Mouse (Mus musculus): Measurements from ENCODE around the gene Ces5a.

The Ces5a gene

GRCm38 (mm10) chr8:93535730-93536129 lies at the start of gene Ces5a:
Ces5a (minus strand) TSS chr8:93535830.
- in situ Hi-C loops (cut with MboI, MseI), result loop anchor here (10.0 kb wide), 1 partner anchor 61 kb away; no protein-coding TSS in a partner anchor

- in situ Hi-C loops (cut with MboI, MseI), result no loop called here
Observed at GRCm38 (mm10) chr8:93572841-93573240, 37.2 kb upstream of the Ces5a start.

GRCm38 (mm10) chr8:93572095-93572501 lies 36.5 kb upstream of the Ces5a start:
- in situ Hi-C loops (cut with MboI, MseI), result no loop called here

- in situ Hi-C loops (cut with MboI, MseI), result no loop called here
Observed at GRCm38 (mm10) chr8:93571369-93571985, 35.8 kb upstream of the Ces5a start.

- in situ Hi-C loops (cut with MboI, MseI), result no loop called here
Observed at GRCm38 (mm10) chr8:93570186-93570530, 34.5 kb upstream of the Ces5a start.

GRCm38 (mm10) chr8:93569311-93570185 lies 33.9 kb upstream of the Ces5a start:
- in situ Hi-C loops (cut with MboI, MseI), result no loop called here

- in situ Hi-C loops (cut with MboI, MseI), result no loop called here
Observed at GRCm38 (mm10) chr8:93568666-93569065, 33.0 kb upstream of the Ces5a start.

GRCm38 (mm10) chr8:93567086-93567485 lies 31.5 kb upstream of the Ces5a start:
- in situ Hi-C loops (cut with MboI, MseI), result no loop called here

- in situ Hi-C loops (cut with MboI, MseI), result no loop called here
Observed at GRCm38 (mm10) chr8:93564634-93565033, 29.0 kb upstream of the Ces5a start.

- in situ Hi-C loops (cut with MboI, MseI), result no loop called here
Observed at GRCm38 (mm10) chr8:93563551-93563950, 27.9 kb upstream of the Ces5a start.

- in situ Hi-C loops (cut with MboI, MseI), result no loop called here
Observed at GRCm38 (mm10) chr8:93562557-93563210, 27.1 kb upstream of the Ces5a start.

- in situ Hi-C loops (cut with MboI, MseI), result no loop called here
Observed at GRCm38 (mm10) chr8:93561271-93561670, 25.6 kb upstream of the Ces5a start.

GRCm38 (mm10) chr8:93559696-93560095 lies 24.1 kb upstream of the Ces5a start:
- in situ Hi-C loops (cut with MboI, MseI), result no loop called here

GRCm38 (mm10) chr8:93502634-93503033 lies 33.0 kb downstream of the Ces5a start:
- in situ Hi-C loops (cut with MboI, MseI), result no loop called here

GRCm38 (mm10) chr8:93499437-93499836 lies 36.2 kb downstream of the Ces5a start:
- in situ Hi-C loops (cut with MboI, MseI), result no loop called here

- in situ Hi-C loops (cut with MboI, MseI), result no loop called here
Observed at GRCm38 (mm10) chr8:93495330-93495729, 40.3 kb downstream of the Ces5a start.

- in situ Hi-C loops (cut with MboI, MseI), result no loop called here
Observed at GRCm38 (mm10) chr8:93488743-93489142, 46.9 kb downstream of the Ces5a start.

GRCm38 (mm10) chr8:93478211-93478610 lies 57.4 kb downstream of the Ces5a start:
- in situ Hi-C loops (cut with MboI, MseI), result loop anchor here (10.0 kb wide), 1 partner anchor 57 kb away; the partner anchor contains the start of gene Ces5a

- in situ Hi-C loops (cut with MboI, MseI), result loop anchor here (10.0 kb wide), 1 partner anchor 65 kb away; the partner anchor contains the start of gene Ces5a
Observed at GRCm38 (mm10) chr8:93469733-93470132, 65.9 kb downstream of the Ces5a start.

- in situ Hi-C loops (cut with MboI, MseI), result no loop called here
Observed at GRCm38 (mm10) chr8:93454258-93454877, 81.3 kb downstream of the Ces5a start.

Measured in regulatory T cell (primary cell).